Mouse (Mus musculus): ENCODE data around the gene Eif4g3.

- TF ChIP-seq ZMIZ1 (IDR thresholded peaks at IDR 0.05; ENCODE audit: low read depth, low read length) (no peak), ZKSCAN1 (IDR thresholded peaks at IDR 0.05; ENCODE audit: low read depth, low read length) (no peak), USF2 (IDR thresholded peaks at IDR 0.05; ENCODE audit: borderline replicate concordance in 1 of 2, insufficient read depth in 1 of 2, low read depth in 1 of 2, low read length in 2 of 2) (no peak), POLR2A (IDR thresholded peaks at IDR 0.05; ENCODE audit: control insufficient read depth in 1 of 2, insufficient read depth in 1 of 2, low read depth in 1 of 2, low read length in 2 of 2, poor library complexity in 1 of 2) (no peak), HCFC1 (IDR thresholded peaks at IDR 0.05; ENCODE audit: low read depth, low read length) (no peak), GATA1 (IDR thresholded peaks at IDR 0.05; ENCODE audit: low read depth, low read length) (no peak), CTCF (IDR thresholded peaks at IDR 0.05 in 2 of 3, conservative IDR thresholded peaks at IDR 0.05 in 1 of 3; ENCODE audit: control insufficient read depth in 1 of 3, insufficient read depth in 1 of 3, low read depth in 2 of 3, low read length in 3 of 3, poor library complexity in 1 of 3, severe bottlenecking in 1 of 3) (no peak), MAZ (IDR thresholded peaks at IDR 0.05; ENCODE audit: low read depth, low read length) (no peak)
These were observed 47.8 kb downstream of the Eif4g3 start for GRCm38 (mm10) chr4:138040589-138040988.
